Mouse (Mus musculus) spleen, adult 18-20 months (tissue): Measurements from ENCODE around the gene Gm20594.

Source experiments
- DNase-seq, 2 experiments: peaks; one replicate each; pipeline ENCODE4 v3.0.0; 2022; ENCODE audit warnings: mixed read lengths in 2 of 2

Gm20594 gene

GRCm38 (mm10) chr6:79817616-79818015 lies at the start of gene Gm20594:
Gm20594 (plus strand) TSS chr6:79817916.
- DNase-seq: no peak

- DNase-seq: no peak
Observed at GRCm38 (mm10) chr6:79818114-79818513, 398 bp downstream of the Gm20594 start.

GRCm38 (mm10) chr6:79833845-79834244 lies 16.1 kb downstream of the Gm20594 start:
- no peak for DNase-seq

- DNase-seq: no peak
Observed at GRCm38 (mm10) chr6:79846829-79847228, 29.1 kb downstream of the Gm20594 start.
